Mouse (Mus musculus) intestine, postnatal 0 days (tissue): ENCODE results near the gene Pnma5. TPM values are rescaled to one million over a fixed set of nuclear protein-coding genes. Genes with fewer than 3 reads are reported as not detected.

Source experiments
- ATAC-seq: fragments of 200-750 bp; cut with Nextera tagmentation; 2 replicates; pipeline ENCODE4 v1.8.0; 2017; ENCODE audit warnings: mild to moderate bottlenecking, moderate TSS enrichment, moderate library complexity
- H3K27ac ChIP-seq: fragments of 300-500 bp; sonication (generic); 2 replicates; pipeline ENCODE4 v1.5.1; 2014; ENCODE audit warnings: mild to moderate bottlenecking, low read depth, low read length, moderate library complexity
- H3K27me3 ChIP-seq: fragments of 300-500 bp; sonication (generic); replicated peaks from 2 replicates; pipeline ENCODE4 v1.6.1; 2014; ENCODE audit warnings: low read length, mixed read lengths; ENCODE audit not compliant: control insufficient read depth, insufficient read depth
- H3K36me3 ChIP-seq: fragments of 300-500 bp; sonication (generic); 2 replicates; pipeline ENCODE4 v1.6.1; 2014; ENCODE audit warnings: mild to moderate bottlenecking, moderate library complexity; ENCODE audit not compliant: control insufficient read depth, insufficient read depth
- H3K4me1 ChIP-seq: fragments of 300-500 bp; sonication (generic); replicated peaks from 2 replicates; pipeline ENCODE4 v1.6.1; 2014; ENCODE audit warnings: antibody characterized with exemption, low read length, mixed read lengths; ENCODE audit not compliant: control insufficient read depth, insufficient read depth
- H3K4me2 ChIP-seq: fragments of 300-500 bp; sonication (generic); replicated peaks from 2 replicates; pipeline ENCODE4 v1.6.1; 2014; ENCODE audit warnings: low read depth, mild to moderate bottlenecking, moderate library complexity
- H3K4me3 ChIP-seq: fragments of 300-500 bp; sonication (generic); 2 replicates; pipeline ENCODE4 v1.5.1; 2014; ENCODE audit warnings: low read depth, low read length
- H3K9ac ChIP-seq: fragments of 300-500 bp; sonication (generic); 2 replicates; pipeline ENCODE4 v1.6.1; 2014; ENCODE audit warnings: mild to moderate bottlenecking, low read depth, low read length
- H3K9me3 ChIP-seq: fragments of 300-500 bp; sonication (generic); 2 replicates; pipeline ENCODE4 v1.6.1; 2016; ENCODE audit warnings: mixed run types; ENCODE audit not compliant: control insufficient read depth
- CTCF ChIP-seq: sonication (generic); IDR thresholded peaks from 2 replicates; pipeline ENCODE4 v1.5.1; 2016; ENCODE audit warnings: low read depth, mild to moderate bottlenecking, control low read depth, antibody characterized with exemption, moderate library complexity
- WGBS: fragments of 180-500 bp; shearing (Covaris S2); extraction: QIAGEN DNeasy Blood & Tissue Kit; methylation state at CpG from one replicate; pipeline ENCODE4 v1.1.7; 2014; 5-methylcytosine and 5-hydroxymethylcytosine counted together
- polyA plus RNA-seq: library from polyadenylated mRNA; unstranded; fragments of >200 nt; fragmentation: Nextera tagmentation; extraction: Ambion mirVana; gene quantifications from 2 replicates; pipeline ENCODE4 v1.2.1, GENCODE M21; 2015

Gene Pnma5
- polyA plus RNA-seq, 1 experiment from 2014 or later, result not detected

- no peak overlapping the region for H3K27ac ChIP-seq
- 60% methylated on average over 4 of the region's 4 CpGs for WGBS
- no peaks in the 10 kb centered on the region for H3K4me1 ChIP-seq
- ATAC-seq, result no peak
- H3K9me3 ChIP-seq, result no peaks in the 10 kb centered on the region
- no peaks in the 10 kb centered on the region for H3K36me3 ChIP-seq
- H3K4me2 ChIP-seq, result no peak overlapping the region
- TF ChIP-seq CTCF, result no peak
- H3K4me3 ChIP-seq, result no peak overlapping the region
- 0 out of 2 replicates have a peak, but pooled peaks cover 2% of the 10 kb centered on the region for H3K27me3 ChIP-seq
- H3K9ac ChIP-seq, result no peak overlapping the region
Measured at GRCm38 (mm10) chrX:73005678-73006077, 31.2 kb downstream of the Pnma5 start.

- H3K9ac ChIP-seq, result no peak overlapping the region
- WGBS, result 84% methylated on average over 5 of the region's 5 CpGs
- H3K4me3 ChIP-seq, result no peak overlapping the region
- H3K9me3 ChIP-seq, result no peaks in the 10 kb centered on the region
- TF ChIP-seq CTCF, result no peak
- H3K4me2 ChIP-seq, result no peak overlapping the region
- no peaks in the 10 kb centered on the region for H3K4me1 ChIP-seq
- H3K27me3 ChIP-seq, result peaks cover 2% of the 10 kb centered on the region; the same call in 1 of the 2 replicates
- H3K27ac ChIP-seq, result no peak overlapping the region
- no peaks in the 10 kb centered on the region for H3K36me3 ChIP-seq
- ATAC-seq, result no peak
Measured at GRCm38 (mm10) chrX:73003110-73003509, 33.8 kb downstream of the Pnma5 start.

- no peaks in the 10 kb centered on the region for H3K36me3 ChIP-seq
- no peak overlapping the region for H3K4me2 ChIP-seq
- H3K27ac ChIP-seq, result no peak overlapping the region
- no peaks in the 10 kb centered on the region for H3K4me1 ChIP-seq
- peaks cover 6% of the 10 kb centered on the region; the same call in 1 of the 2 replicates for H3K27me3 ChIP-seq
- no peak overlapping the region for H3K9ac ChIP-seq
- WGBS, result 48% methylated on average over 3 of the region's 3 CpGs
- no peaks in the 10 kb centered on the region for H3K9me3 ChIP-seq
- ATAC-seq, result peak; percentile 56
- TF ChIP-seq CTCF, result no peak
- H3K4me3 ChIP-seq, result no peak overlapping the region
Measured at GRCm38 (mm10) chrX:72995542-72995941, 41.4 kb downstream of the Pnma5 start.

- Histone ChIP-seq H3K36me3 (no peaks in the 10 kb centered on the region), H3K9ac (no peak overlapping the region), H3K27ac (no peak overlapping the region), H3K4me2 (no peak overlapping the region), H3K4me1 (no peaks in the 10 kb centered on the region), H3K4me3 (no peak overlapping the region), H3K9me3 (no peaks in the 10 kb centered on the region), H3K27me3 (peaks cover 12% of the 10 kb centered on the region; the same call in 1 of the 2 replicates)
- WGBS, result 58% methylated on average over 5 of the region's 5 CpGs
- peak; percentile 68 for TF ChIP-seq CTCF
- ATAC-seq, result no peak
Measured at GRCm38 (mm10) chrX:72992291-72992919, 44.5 kb downstream of the Pnma5 start.

- TF ChIP-seq CTCF, result no peak
- Histone ChIP-seq H3K36me3 (no peaks in the 10 kb centered on the region), H3K27ac (no peak overlapping the region), H3K4me2 (no peak overlapping the region), H3K27me3 (peaks cover 16% of the 10 kb centered on the region), H3K4me1 (no peaks in the 10 kb centered on the region), H3K9me3 (no peaks in the 10 kb centered on the region), H3K4me3 (no peak overlapping the region), H3K9ac (no peak overlapping the region)
- WGBS, result 68% methylated on average over 3 of the region's 3 CpGs
- ATAC-seq, result no peak
Measured at GRCm38 (mm10) chrX:72990581-72990980, 46.3 kb downstream of the Pnma5 start.

- H3K9me3 ChIP-seq, result no peaks in the 10 kb centered on the region
- no peak for ATAC-seq
- no peaks in the 10 kb centered on the region for H3K4me1 ChIP-seq
- no peak for TF ChIP-seq CTCF
- WGBS, result 90% methylated on average over 3 of the region's 3 CpGs
- H3K27me3 ChIP-seq, result peaks cover 16% of the 10 kb centered on the region
- H3K4me3 ChIP-seq, result no peak overlapping the region
- no peaks in the 10 kb centered on the region for H3K36me3 ChIP-seq
- no peak overlapping the region for H3K9ac ChIP-seq
- H3K4me2 ChIP-seq, result no peak overlapping the region
- H3K27ac ChIP-seq, result no peak overlapping the region
Measured at GRCm38 (mm10) chrX:72988431-72988830, 48.5 kb downstream of the Pnma5 start.
